ENCODE assay signal across 14 mouse cellular contexts in genomic region chr2:53689223-53689880, GRCm38 (mm10).
DNase-seq lines count a peak whose midpoint lies in the region; ATAC-seq and TF ChIP-seq lines count a peak whose summit lies in the region.
"Had no signal": no experiment of that assay in that cellular context is flagged by ENCODE, and none has a peak within 500 bp of the region (broad histone marks: within the 10 kb centered on the region; RNA-seq: fewer than 3 reads in every experiment).

No protein-coding gene starts in this region.

- H3K36me3 ChIP-seq in intestine, embryonic 15.5 days = no peaks in the 10 kb centered on the region
- no peaks in the 10 kb centered on the region for H3K36me3 ChIP-seq in intestine, embryonic 16.5 days (ENCODE audit: control insufficient read depth, insufficient read depth, low read length)
- no peaks in the 10 kb centered on the region for H3K36me3 ChIP-seq in embryonic facial prominence, embryonic 15.5 days
- H3K36me3 ChIP-seq in midbrain, postnatal 0 days (ENCODE audit: insufficient read depth, low read length) = no peaks in the 10 kb centered on the region
- H3K36me3 ChIP-seq in kidney, embryonic 15.5 days = no peaks in the 10 kb centered on the region

- peak; percentile 39 for TF ChIP-seq CTCF in midbrain, postnatal 0 days (IDR thresholded peaks at IDR 0.05)

- 18% methylated on average over 3 of the region's 3 CpGs for WGBS in intestine, embryonic 15.5 days
- WGBS in intestine, embryonic 16.5 days = 28% methylated on average over 3 of the region's 3 CpGs
- WGBS in embryonic facial prominence, embryonic 15.5 days = 22% methylated on average over 3 of the region's 3 CpGs
- WGBS in midbrain, postnatal 0 days = 17% methylated on average over 3 of the region's 3 CpGs
- WGBS in kidney, embryonic 15.5 days = 48% methylated on average over 3 of the region's 3 CpGs

- H3K27ac ChIP-seq in intestine, embryonic 15.5 days = no peak overlapping the region
- no peak overlapping the region for H3K27ac ChIP-seq in intestine, embryonic 16.5 days (ENCODE audit: low read length)
- no peak overlapping the region for H3K27ac ChIP-seq in embryonic facial prominence, embryonic 15.5 days (replicated peaks)
- H3K27ac ChIP-seq in midbrain, postnatal 0 days (ENCODE audit: low read depth, low read length) = no peak overlapping the region
- no peak overlapping the region for H3K27ac ChIP-seq in kidney, embryonic 15.5 days

- no peaks in the 10 kb centered on the region for H3K27me3 ChIP-seq in intestine, embryonic 15.5 days (replicated peaks)
- H3K27me3 ChIP-seq in intestine, embryonic 16.5 days (replicated peaks; ENCODE audit: control insufficient read depth, insufficient read depth, low read length) = no peaks in the 10 kb centered on the region
- no peaks in the 10 kb centered on the region for H3K27me3 ChIP-seq in embryonic facial prominence, embryonic 15.5 days
- H3K27me3 ChIP-seq in midbrain, postnatal 0 days (ENCODE audit: insufficient read depth, low read length) = no peaks in the 10 kb centered on the region
- no peaks in the 10 kb centered on the region for H3K27me3 ChIP-seq in kidney, embryonic 15.5 days

- H3K4me2 ChIP-seq in intestine, embryonic 15.5 days (replicated peaks) = no peak overlapping the region
- H3K4me2 ChIP-seq in intestine, embryonic 16.5 days (ENCODE audit: low read depth, low read length) = no peak overlapping the region
- H3K4me2 ChIP-seq in embryonic facial prominence, embryonic 15.5 days (replicated peaks) = no peak overlapping the region
- no peak overlapping the region for H3K4me2 ChIP-seq in midbrain, postnatal 0 days (ENCODE audit: low read depth, low read length, poor library complexity, severe bottlenecking)
- no peak overlapping the region for H3K4me2 ChIP-seq in kidney, embryonic 15.5 days

- no peaks in the 10 kb centered on the region for H3K9me3 ChIP-seq in intestine, embryonic 15.5 days
- no peaks in the 10 kb centered on the region for H3K9me3 ChIP-seq in intestine, embryonic 16.5 days (ENCODE audit: control insufficient read depth, low read length)
- H3K9me3 ChIP-seq in embryonic facial prominence, embryonic 15.5 days (replicated peaks) = no peaks in the 10 kb centered on the region
- no peaks in the 10 kb centered on the region for H3K9me3 ChIP-seq in midbrain, postnatal 0 days (ENCODE audit: low read length)
- H3K9me3 ChIP-seq in kidney, embryonic 15.5 days (replicated peaks) = no peaks in the 10 kb centered on the region

- peak; percentile 51; the same call in 1 of the 2 replicates for ATAC-seq in intestine, embryonic 15.5 days
- no peak for ATAC-seq in intestine, embryonic 16.5 days
- peak; percentile 72; the same call in 1 of the 2 replicates for ATAC-seq in embryonic facial prominence, embryonic 15.5 days (ENCODE audit: insufficient number of reproducible peaks, low FRiP score, low TSS enrichment, low read depth)
- ATAC-seq in midbrain, postnatal 0 days (ENCODE audit: low FRiP score) = no peak
- ATAC-seq in kidney, embryonic 15.5 days (replicated peaks; ENCODE audit: low FRiP score) = no peak
- ATAC-seq: forebrain, postnatal 0 days had no signal

- peak; percentile 53 for DNase-seq in Muller cell, postnatal 12 days (ENCODE audit: inconsistent ontology term)
- DNase-seq in midbrain, postnatal 0 days (ENCODE audit: low spot score) = peak; percentile 19
- no peak for DNase-seq in cerebellum, adult 11-12 months
- DNase-seq in B cell, adult 2 months = no peak
- DNase-seq: embryo, embryonic 11 days; forebrain, postnatal 0 days; heart, postnatal 4 days; kidney, postnatal 36 days; left cerebral cortex, postnatal 4 days; lung, adult 2 months had no signal

- no peak overlapping the region for H3K4me3 ChIP-seq in intestine, embryonic 15.5 days (replicated peaks)
- H3K4me3 ChIP-seq in intestine, embryonic 16.5 days (ENCODE audit: low read length) = no peak overlapping the region
- H3K4me3 ChIP-seq in embryonic facial prominence, embryonic 15.5 days (replicated peaks) = no peak overlapping the region
- H3K4me3 ChIP-seq in midbrain, postnatal 0 days (ENCODE audit: low read depth, low read length) = no peak overlapping the region
- H3K4me3 ChIP-seq in kidney, embryonic 15.5 days (replicated peaks) = no peak overlapping the region

- no peak overlapping the region for H3K9ac ChIP-seq in intestine, embryonic 15.5 days
- no peak overlapping the region for H3K9ac ChIP-seq in intestine, embryonic 16.5 days (ENCODE audit: low read depth, low read length)
- H3K9ac ChIP-seq in embryonic facial prominence, embryonic 15.5 days = no peak overlapping the region
- H3K9ac ChIP-seq in midbrain, postnatal 0 days (replicated peaks; ENCODE audit: low read length, poor library complexity, severe bottlenecking) = no peak overlapping the region
- H3K9ac ChIP-seq in kidney, embryonic 15.5 days = no peak overlapping the region
- H3K9ac ChIP-seq: forebrain, postnatal 0 days had no signal

- H3K4me1 ChIP-seq in intestine, embryonic 15.5 days (replicated peaks) = no peaks in the 10 kb centered on the region
- H3K4me1 ChIP-seq in intestine, embryonic 16.5 days (ENCODE audit: control insufficient read depth, insufficient read depth, low read length) = no peaks in the 10 kb centered on the region
- H3K4me1 ChIP-seq in embryonic facial prominence, embryonic 15.5 days = no peaks in the 10 kb centered on the region
- no peaks in the 10 kb centered on the region for H3K4me1 ChIP-seq in midbrain, postnatal 0 days (ENCODE audit: insufficient read depth, low read length)
- no peaks in the 10 kb centered on the region for H3K4me1 ChIP-seq in kidney, embryonic 15.5 days

Comparison
In these comparisons a context has a peak if more than half of its experiments do, and no peak if none do; other contexts are left out.
1. ATAC-seq: peak in intestine, embryonic 15.5 days (single experiment) and embryonic facial prominence, embryonic 15.5 days (single experiment); none in intestine, embryonic 16.5 days (single experiment), midbrain, postnatal 0 days (single experiment) and kidney, embryonic 15.5 days (single experiment).
2. DNase-seq: peak in Muller cell, postnatal 12 days (single experiment) and midbrain, postnatal 0 days (single experiment); none in cerebellum, adult 11-12 months (single experiment) and B cell, adult 2 months (0 of 2).